In the genomic region with DNA sequence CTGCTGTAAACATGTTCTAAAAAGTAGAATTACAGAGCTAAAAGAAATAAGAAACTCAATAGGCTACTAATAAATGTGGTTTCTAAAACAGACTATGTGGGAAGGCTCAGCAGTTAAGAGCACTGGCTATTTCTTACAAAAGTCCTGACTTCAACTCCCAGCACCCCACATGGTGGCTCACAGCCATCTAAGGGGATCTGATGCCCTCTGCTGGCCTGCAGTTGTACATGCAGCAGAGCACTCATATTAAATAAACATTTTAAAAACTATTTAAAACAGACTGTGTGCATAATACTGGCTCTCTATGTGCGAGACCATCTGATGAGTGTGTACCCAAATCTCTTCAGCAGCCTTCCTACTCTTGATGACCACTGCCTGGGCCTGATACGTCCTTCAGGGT, we compare ENCODE assay signal across 10 mouse cellular contexts. TPM values are rescaled to one million over a fixed set of nuclear protein-coding genes. Genes with fewer than 3 reads are reported as not detected.
A peak's percentile ranks its signal among the peaks of the same experiment; 100 is the strongest.
DNase-seq lines count a peak whose midpoint lies in the region; ATAC-seq and TF ChIP-seq lines count a peak whose summit lies in the region.
"Had no signal": no experiment of that assay in that cellular context is flagged by ENCODE, and none has a peak within 500 bp of the region (broad histone marks: within the 10 kb centered on the region; RNA-seq: fewer than 3 reads in every experiment).

No protein-coding gene starts in this region.

- H3K9me3 ChIP-seq in heart, embryonic 12.5 days (replicated peaks), result 0 out of 2 replicates have a peak, but pooled peaks cover 6% of the 10 kb centered on the region
- no peaks in the 10 kb centered on the region for H3K9me3 ChIP-seq in midbrain, embryonic 16.5 days (replicated peaks; ENCODE audit: control insufficient read depth, low read length, poor library complexity, severe bottlenecking)
- H3K9me3 ChIP-seq: megakaryocyte, embryonic 14.5 days had no signal

- H3K27me3 ChIP-seq in heart, adult 2 months (ENCODE audit: control insufficient read depth, insufficient read depth, low read length), result no peaks in the 10 kb centered on the region
- H3K27me3 ChIP-seq in heart, embryonic 12.5 days (replicated peaks), result no peaks in the 10 kb centered on the region
- no peaks in the 10 kb centered on the region for H3K27me3 ChIP-seq in thymus, adult 2 months (ENCODE audit: control insufficient read depth, insufficient read depth, low read length)
- no peaks in the 10 kb centered on the region for H3K27me3 ChIP-seq in splenic B cell, adult 2 months (ENCODE audit: control insufficient read depth, insufficient read depth, low read length, poor library complexity, severe bottlenecking)
- H3K27me3 ChIP-seq in midbrain, embryonic 16.5 days (ENCODE audit: control insufficient read depth, insufficient read depth, low read depth, low read length), result no peaks in the 10 kb centered on the region
- H3K27me3 ChIP-seq: megakaryocyte, embryonic 14.5 days had no signal

- intact Hi-C loops in heart, adult 2 months (cut with DNase I), result no loop called here

- no peak overlapping the region for H3K4me3 ChIP-seq in heart, adult 2 months
- H3K4me3 ChIP-seq in heart, embryonic 12.5 days, result no peak overlapping the region
- no peak overlapping the region for H3K4me3 ChIP-seq in thymus, adult 2 months (ENCODE audit: control insufficient read depth, insufficient read depth, low read length)
- no peak overlapping the region for H3K4me3 ChIP-seq in midbrain, embryonic 16.5 days (ENCODE audit: low read depth, low read length)
- H3K4me3 ChIP-seq: megakaryocyte, embryonic 14.5 days had no signal

- no peak for DNase-seq in heart, adult 2 months
- peak; percentile 16 for DNase-seq in thymus, adult 2 months
- DNase-seq in thymus, postnatal 0 days (ENCODE audit: low spot score), result no peak
- peak; percentile 13 for DNase-seq in embryo, embryonic 11 days
- DNase-seq in splenic B cell, adult 2 months (ENCODE audit: low read depth, low spot score), result peak; percentile 45
- DNase-seq in left cerebral cortex, adult 9 months (ENCODE audit: low spot score in 2 of 2), result no peak

- H3K27ac ChIP-seq in heart, adult 2 months, result no peak overlapping the region
- H3K27ac ChIP-seq in heart, embryonic 12.5 days (ENCODE audit: poor library complexity, severe bottlenecking), result no peak overlapping the region
- no peak overlapping the region for H3K27ac ChIP-seq in thymus, adult 2 months (ENCODE audit: control insufficient read depth, insufficient read depth, low read length)
- H3K27ac ChIP-seq in midbrain, embryonic 16.5 days (ENCODE audit: low read length), result no peak overlapping the region

- H3K79me2 ChIP-seq in heart, adult 2 months (replicated peaks; ENCODE audit: control insufficient read depth, insufficient read depth, low read length), result no peaks in the 10 kb centered on the region

- H3K4me2 ChIP-seq in heart, embryonic 12.5 days, result no peak overlapping the region
- H3K4me2 ChIP-seq in midbrain, embryonic 16.5 days (ENCODE audit: low read length), result no peak overlapping the region

- ATAC-seq in heart, embryonic 12.5 days (ENCODE audit: insufficient number of reproducible peaks, low FRiP score), result no peak
- no peak for ATAC-seq in midbrain, embryonic 16.5 days
- ATAC-seq: hindbrain, embryonic 16.5 days had no signal

- peak; percentile 75 for TF ChIP-seq CTCF in heart, adult 2 months (IDR thresholded peaks at IDR 0.05)
- TF ChIP-seq CTCF in thymus, adult 2 months (IDR thresholded peaks at IDR 0.05; ENCODE audit: borderline replicate concordance, control insufficient read depth, extremely low read depth, insufficient read depth, low read length, poor library complexity), result no peak

- TF ChIP-seq POLR2A in heart, adult 2 months (IDR thresholded peaks at IDR 0.05; ENCODE audit: insufficient read depth, low read depth, low read length), result no peak
- no peak for TF ChIP-seq POLR2A in thymus, adult 2 months (IDR thresholded peaks at IDR 0.05; ENCODE audit: control insufficient read depth, extremely low read depth, insufficient read depth, low read length, poor library complexity)

- 100% methylated on average over 2 of the region's 2 CpGs for WGBS in heart, adult 2 months
- 96% methylated on average over 2 of the region's 2 CpGs for WGBS in heart, embryonic 12.5 days
- 95% methylated on average over 2 of the region's 2 CpGs for WGBS in thymus, adult 2 months
- WGBS in midbrain, embryonic 16.5 days, result 100% methylated on average over 2 of the region's 2 CpGs

- no peak for TF ChIP-seq EP300 in heart, adult 2 months (IDR thresholded peaks at IDR 0.05; ENCODE audit: insufficient read depth, low read depth, low read length)

- H3K36me3 ChIP-seq in heart, adult 2 months (ENCODE audit: control insufficient read depth, insufficient read depth, low read length), result no peaks in the 10 kb centered on the region
- H3K36me3 ChIP-seq in heart, embryonic 12.5 days, result peaks cover 31% of the 10 kb centered on the region
- no peaks in the 10 kb centered on the region for H3K36me3 ChIP-seq in thymus, adult 2 months (ENCODE audit: control insufficient read depth, insufficient read depth, low read length)
- peaks cover 1% of the 10 kb centered on the region; the same call in 1 of the 2 replicates for H3K36me3 ChIP-seq in splenic B cell, adult 2 months (ENCODE audit: control insufficient read depth, insufficient read depth, low read length, poor library complexity, severe bottlenecking)
- peaks cover 5% of the 10 kb centered on the region for H3K36me3 ChIP-seq in midbrain, embryonic 16.5 days (ENCODE audit: control insufficient read depth, insufficient read depth, low read length)

- H3K4me1 ChIP-seq in heart, adult 2 months (ENCODE audit: control insufficient read depth, insufficient read depth, low read length), result no peaks in the 10 kb centered on the region
- peaks cover 5% of the 10 kb centered on the region; the same call in 1 of the 2 replicates for H3K4me1 ChIP-seq in heart, embryonic 12.5 days (replicated peaks)
- H3K4me1 ChIP-seq in thymus, adult 2 months (replicated peaks; ENCODE audit: control insufficient read depth, insufficient read depth, low read length), result no peaks in the 10 kb centered on the region
- no peaks in the 10 kb centered on the region for H3K4me1 ChIP-seq in midbrain, embryonic 16.5 days (ENCODE audit: control insufficient read depth, insufficient read depth, low read length)

- H3K9ac ChIP-seq in heart, adult 2 months (ENCODE audit: low read depth, low read length), result no peak overlapping the region
- no peak overlapping the region for H3K9ac ChIP-seq in heart, embryonic 12.5 days
- H3K9ac ChIP-seq in midbrain, embryonic 16.5 days (ENCODE audit: low read depth, low read length), result no peak overlapping the region

RNA-seq across cellular contexts. Expression of a gene that starts 42.5 kb away (rescaled TPM):
- total RNA-seq in heart, adult 2 months (2021), result 10 to 100 TPM; 21.3 to 27.3 TPM
- polyA plus RNA-seq in heart, adult 2 months (2012; rRNA removed), result 15.7 and 19.6 TPM in 2 replicates
- 80.0 and 83.5 TPM in 2 replicates for polyA plus RNA-seq in heart, embryonic 12.5 days (2016; fragmentation: Nextera tagmentation; extraction: Ambion mirVana)
- polyA plus RNA-seq in thymus, adult 2 months (2012; rRNA removed), result 20.8 and 25.1 TPM in 2 replicates
- 38.0 and 39.4 TPM in 2 replicates for polyA plus RNA-seq in thymus, postnatal 0 days (2015; fragmentation: Nextera tagmentation; extraction: Ambion mirVana)
- 40.3 and 41.1 TPM in 2 replicates for polyA plus RNA-seq in midbrain, embryonic 16.5 days (2015; fragmentation: Nextera tagmentation; extraction: Ambion mirVana)

RNA-seq across cellular contexts. Expression of a gene that starts 52.6 kb away (rescaled TPM):
- total RNA-seq in heart, adult 2 months (2021), result 1 to 10 TPM; 6.3 to 7.8 TPM
- polyA plus RNA-seq in heart, adult 2 months (2012; rRNA removed), result 5.0 and 7.7 TPM in 2 replicates
- polyA plus RNA-seq in heart, embryonic 12.5 days (2016; fragmentation: Nextera tagmentation; extraction: Ambion mirVana), result 33.8 and 37.3 TPM in 2 replicates
- polyA plus RNA-seq in thymus, adult 2 months (2012; rRNA removed), result 8.0 and 8.6 TPM in 2 replicates
- polyA plus RNA-seq in thymus, postnatal 0 days (2015; fragmentation: Nextera tagmentation; extraction: Ambion mirVana), result 29.8 and 31.5 TPM in 2 replicates
- polyA plus RNA-seq in midbrain, embryonic 16.5 days (2015; fragmentation: Nextera tagmentation; extraction: Ambion mirVana), result 44.0 and 44.6 TPM in 2 replicates

Comparison
In these comparisons a context has a peak if more than half of its experiments do, and no peak if none do; other contexts are left out.
1. DNase-seq: peak in thymus, adult 2 months (single experiment), embryo, embryonic 11 days (single experiment) and splenic B cell, adult 2 months (single experiment); none in heart, adult 2 months (0 of 2), thymus, postnatal 0 days (single experiment) and left cerebral cortex, adult 9 months (0 of 2).